Mouse (Mus musculus): ENCODE results near the gene Gm35315. TPM values are rescaled to one million over a fixed set of nuclear protein-coding genes. Genes with fewer than 3 reads are reported as not detected.
"Not testable (repeated sequence)": the region's sequence is repeated elsewhere in the genome, so short reads cannot be mapped to it uniquely, and the experiment has no call there.

Gene Gm35315
- total RNA-seq, 2 experiments from 2014 or later: 0.27 TPM; not detected in 1

GRCm38 (mm10) chr5:110101716-110102347, 7.6 kb upstream of the Gm35315 start:
- peak in 1 of 2 experiments; percentile 61 for DNase-seq

GRCm38 (mm10) chr5:110100921-110101631, 6.9 kb upstream of the Gm35315 start:
- peak in 1 of 2 experiments; percentile 22 for DNase-seq

- DNase-seq: no peak
Measured at GRCm38 (mm10) chr5:110099656-110100580, 5.7 kb upstream of the Gm35315 start, which contains the start of gene Plcxd1. Plcxd1 (plus strand) TSS chr5:110099969.

GRCm38 (mm10) chr5:110098991-110099477, 4.8 kb upstream of the Gm35315 start:
- peak in 1 of 2 experiments; percentile 25 for DNase-seq

- DNase-seq: no peak
Measured at GRCm38 (mm10) chr5:110094847-110095213, 610 bp upstream of the Gm35315 start.

GRCm38 (mm10) chr5:110091546-110091945, 2.7 kb downstream of the Gm35315 start:
- no peak for DNase-seq

- no peak for DNase-seq
Measured at GRCm38 (mm10) chr5:110086161-110086866, 7.9 kb downstream of the Gm35315 start.

- DNase-seq: no peak
Measured at GRCm38 (mm10) chr5:110082961-110083360, 11.3 kb downstream of the Gm35315 start.

GRCm38 (mm10) chr5:110072413-110072812, 21.8 kb downstream of the Gm35315 start, which contains the start of gene Gm17655:
Gm17655 (minus strand) TSS chr5:110072513.
- not testable (repeated sequence) for DNase-seq

GRCm38 (mm10) chr5:110057637-110058408, 36.4 kb downstream of the Gm35315 start:
- DNase-seq: peak; percentile 77 to 81

Other genes with a start within 250 kb of the Gm35315 start
- 10 to 100 TPM; 38.8 to 42.3 TPM for gene Gm15446, start 171.0 kb downstream of the Gm35315 start, total RNA-seq (2021)
- 10 to 100 TPM; 62.9 to 63.6 TPM for gene Zfp932, start 97.9 kb downstream of the Gm35315 start, total RNA-seq (2021)
- 10 to 100 TPM; 14.7 to 20.8 TPM for gene Gm17655, start 21.9 kb downstream of the Gm35315 start, total RNA-seq (2021)
- gene Plcxd1, start 5.5 kb upstream of the Gm35315 start, total RNA-seq (2021): 1 to 10 TPM; 3.3 to 4.5 TPM
- 10 to 100 TPM; 75.8 to 83.0 TPM for gene Gtpbp6, start 13.8 kb upstream of the Gm35315 start, total RNA-seq (2021)
- gene Zfp605, start 15.7 kb upstream of the Gm35315 start, total RNA-seq (2021): 10 to 100 TPM; 16.0 to 18.3 TPM
- gene Chfr, start 41.4 kb upstream of the Gm35315 start, total RNA-seq (2021): 10 to 100 TPM; 45.8 to 59.9 TPM
- 10 to 100 TPM; 45.5 to 51.6 TPM for gene Golga3, start 82.3 kb upstream of the Gm35315 start, total RNA-seq (2021)
- 10 to 100 TPM; 38.6 to 48.2 TPM for gene Ankle2, start 136.6 kb upstream of the Gm35315 start, total RNA-seq (2021)
- gene Pgam5, start 175.5 kb upstream of the Gm35315 start, total RNA-seq (2021): 10 to 100 TPM; 57.4 to 62.8 TPM
- gene Pxmp2, start 191.8 kb upstream of the Gm35315 start, total RNA-seq (2021): 1 to 10 TPM; 8.5 to 9.4 TPM
- gene Pole, start 191.9 kb upstream of the Gm35315 start, total RNA-seq (2021): 1 to 10 TPM; 1.2 to 2.1 TPM
- gene P2rx2, start 248.8 kb upstream of the Gm35315 start, total RNA-seq (2021): under 1 TPM in 1 of 2 experiments, not detected in 1; 0.27 TPM

Measured in layer of hippocampus, postnatal 36 days (tissue).